Mouse (Mus musculus) mesoderm, embryonic 11.5 days (tissue): ENCODE measurements around the gene Gm17268.

ENCODE experiments used
- DNase-seq: peaks from one replicate; pipeline ENCODE4 v3.0.0-alpha.2; 2012; ENCODE audit warnings: low read depth, low spot score

Gm17268 gene

DNA sequence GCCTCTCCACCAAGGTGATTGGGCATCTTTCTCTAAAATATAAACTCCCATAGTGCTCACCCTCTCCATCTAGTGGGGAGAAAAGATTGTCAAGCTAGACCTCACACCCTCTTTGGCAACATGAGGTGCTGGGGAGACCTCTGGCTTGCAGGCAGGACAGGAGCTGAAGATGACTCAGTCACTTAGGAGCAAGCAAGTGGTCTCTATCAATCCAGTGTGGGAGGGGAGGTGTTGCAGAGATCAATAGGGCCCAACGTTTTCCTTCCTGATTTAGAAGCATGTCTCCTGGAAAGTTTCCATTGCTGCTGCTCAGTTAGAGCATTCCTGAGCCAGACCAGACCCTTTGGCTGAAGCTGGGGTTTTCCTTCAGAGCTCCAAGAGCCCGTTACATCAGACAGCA, at the start of gene Gm17268:
Gene Gm17268, minus strand, starts transcription at position 28 of the 400 bp plus-strand sequence.
- DNase-seq: no peak

GRCm38 (mm10) chr11:82084360-82084759, 46.0 kb upstream of the Gm17268 start:
- no peak for DNase-seq

- no peak for DNase-seq
Measured at GRCm38 (mm10) chr11:82080865-82081264, 42.5 kb upstream of the Gm17268 start.

DNA sequence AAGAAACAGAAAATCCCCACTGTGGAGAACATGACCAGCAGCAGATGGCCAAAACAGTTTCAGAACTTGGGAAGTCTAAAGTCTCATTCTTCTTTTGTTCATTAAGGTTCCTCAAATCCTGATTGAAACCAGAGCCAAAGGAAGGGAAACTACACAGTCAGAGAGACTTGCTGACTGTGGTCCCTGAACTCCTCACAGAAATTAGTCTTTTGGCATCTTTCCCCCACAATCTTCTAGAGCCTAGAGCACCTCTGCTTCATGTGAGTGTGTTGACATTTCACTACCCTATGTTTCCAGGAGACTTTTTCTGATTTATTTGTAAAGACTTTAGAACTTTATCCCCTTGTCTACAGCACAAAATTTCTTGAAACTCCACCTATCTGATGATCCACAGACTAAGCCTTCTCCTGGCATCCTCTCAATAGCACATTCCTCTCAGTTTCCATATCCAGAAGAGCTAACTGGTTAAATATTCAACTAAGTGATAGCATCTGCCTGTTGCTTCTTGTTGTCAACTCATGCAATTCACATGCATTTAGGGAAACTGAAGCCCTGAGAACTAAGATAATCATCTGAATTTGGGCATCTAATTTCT, 39.9 kb upstream of the Gm17268 start:
- no peak for DNase-seq

GRCm38 (mm10) chr11:82077031-82077430, 38.7 kb upstream of the Gm17268 start:
- no peak for DNase-seq

DNA sequence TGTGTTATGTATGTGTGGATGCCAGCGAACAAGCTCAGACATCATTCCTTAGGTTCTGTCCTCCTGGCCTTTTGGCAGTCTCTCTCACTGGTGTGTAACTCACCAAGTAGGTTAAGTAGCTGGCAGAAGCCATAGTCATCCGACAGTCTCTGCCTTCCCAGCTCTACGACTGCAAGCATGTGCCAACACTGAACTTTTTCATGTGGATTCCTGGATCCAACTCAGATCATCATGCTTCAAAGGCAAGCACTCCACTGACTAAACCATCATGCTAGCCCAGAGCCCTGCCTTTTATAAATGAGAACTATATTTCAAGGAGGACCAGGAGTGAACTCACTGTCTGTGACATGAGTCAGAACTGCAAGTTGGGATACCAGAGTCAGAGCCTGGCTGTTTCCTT, 35.3 kb upstream of the Gm17268 start:
- no peak for DNase-seq

DNA sequence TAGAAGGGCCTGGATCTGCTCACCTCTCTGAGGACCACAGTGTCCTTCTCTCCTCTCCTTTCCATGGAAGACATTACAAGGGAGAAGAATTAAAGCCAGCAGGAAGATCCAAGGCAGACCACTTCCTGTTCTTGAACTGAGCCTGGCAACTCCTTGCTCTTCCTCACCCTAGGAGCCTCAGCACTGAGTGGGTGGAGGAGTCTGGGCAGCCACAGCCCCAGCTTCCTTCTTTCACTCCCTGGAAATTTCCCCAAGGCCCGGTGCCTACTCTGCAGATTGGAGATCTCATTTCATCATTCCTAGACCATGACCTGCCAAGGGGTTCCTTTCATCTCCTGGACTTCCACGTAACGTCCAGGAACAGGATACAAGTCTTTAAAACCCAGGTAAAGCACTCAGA, 34.6 kb upstream of the Gm17268 start:
- no peak for DNase-seq

GRCm38 (mm10) chr11:82072374-82072773, 34.0 kb upstream of the Gm17268 start:
- DNase-seq: no peak

- no peak for DNase-seq
Measured at GRCm38 (mm10) chr11:82071076-82071475, 32.7 kb upstream of the Gm17268 start.

GRCm38 (mm10) chr11:82066953-82067571, 28.7 kb upstream of the Gm17268 start:
- DNase-seq: no peak

- DNase-seq: no peak
Measured at GRCm38 (mm10) chr11:82063454-82063853, 25.1 kb upstream of the Gm17268 start.

- DNase-seq: no peak
Measured at GRCm38 (mm10) chr11:82062226-82062625, 23.9 kb upstream of the Gm17268 start.

- DNase-seq: no peak
Measured at GRCm38 (mm10) chr11:82057646-82058045, 19.3 kb upstream of the Gm17268 start, which contains the start of gene Ccl11. Gene Ccl11, plus strand, starts transcription at chr11:82057823.

DNA sequence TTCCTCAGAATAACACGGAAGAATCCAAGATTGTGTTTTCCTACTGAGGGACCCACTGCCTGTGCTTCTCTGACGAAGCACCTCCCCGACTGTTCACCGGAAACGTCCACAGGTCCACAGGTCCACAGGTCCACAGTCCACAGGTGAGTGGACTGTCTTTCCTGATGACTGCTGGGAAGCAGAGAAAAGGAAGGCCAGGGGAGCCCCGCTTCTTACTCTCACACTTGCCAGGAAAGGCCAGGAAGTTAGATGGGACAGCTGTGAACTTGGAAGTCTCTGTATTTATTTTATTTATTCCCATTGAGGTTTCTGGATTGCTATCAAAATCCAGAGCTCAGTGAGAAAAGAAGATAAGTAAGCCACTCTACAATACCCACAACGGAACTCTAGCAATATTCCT, 15.5 kb upstream of the Gm17268 start:
- DNase-seq: no peak

GRCm38 (mm10) chr11:82047746-82048415, 9.5 kb upstream of the Gm17268 start:
- peak; percentile 76 for DNase-seq

DNA sequence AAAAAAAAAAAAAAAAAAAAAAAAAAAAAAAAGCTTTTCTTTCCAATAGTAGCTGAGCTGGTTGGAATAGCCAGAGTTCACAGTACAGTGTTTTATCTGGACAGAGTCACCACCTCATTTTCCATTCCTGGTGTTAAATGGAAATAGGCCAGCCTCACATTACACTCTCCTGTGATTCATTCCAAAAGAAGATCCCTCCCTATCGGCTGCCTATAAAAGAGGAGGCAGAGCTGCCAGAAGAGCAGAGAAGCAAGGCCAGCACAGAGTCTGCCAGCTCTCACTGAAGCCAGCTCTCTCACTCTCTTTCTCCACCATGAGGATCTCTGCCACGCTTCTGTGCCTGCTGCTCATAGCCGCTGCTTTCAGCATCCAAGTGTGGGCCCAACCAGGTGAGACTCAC, 7.1 kb upstream of the Gm17268 start, which contains the start of gene Ccl7:
Gene Ccl7, plus strand, starts transcription at position 242 of the 400 bp plus-strand sequence.
- DNase-seq: no peak

- no peak for DNase-seq
Measured at GRCm38 (mm10) chr11:82041671-82042080, 3.3 kb upstream of the Gm17268 start.

DNA sequence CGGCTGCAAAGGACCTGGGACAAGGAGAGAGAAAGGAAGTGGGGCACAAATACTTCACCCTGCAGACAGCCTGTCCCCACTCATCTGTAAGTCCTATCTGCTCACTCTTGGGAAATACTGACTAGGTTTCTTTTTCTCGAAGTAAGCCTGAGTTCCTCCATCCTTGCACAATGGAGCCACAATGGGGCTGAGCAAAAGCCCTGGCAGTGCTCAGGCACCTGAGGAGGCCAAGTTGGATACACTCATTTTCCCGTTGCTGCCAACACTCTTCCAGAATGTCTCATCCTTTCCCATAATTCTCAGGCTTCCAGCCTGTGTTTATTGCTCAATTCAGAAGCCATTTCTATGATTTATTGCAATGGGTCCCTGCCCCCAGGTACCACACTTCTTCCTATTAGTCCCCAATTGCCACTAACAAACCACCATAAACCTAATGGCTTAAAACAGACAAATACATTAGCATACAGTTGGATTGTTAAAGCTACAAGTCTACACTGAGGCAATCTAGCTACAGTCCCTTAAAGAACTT, 834 bp upstream of the Gm17268 start:
- no peak for DNase-seq

GRCm38 (mm10) chr11:82035857-82036256, 2.5 kb downstream of the Gm17268 start:
- DNase-seq: no peak

- DNase-seq: no peak
Measured at GRCm38 (mm10) chr11:82035356-82035755, 3.0 kb downstream of the Gm17268 start, which contains the start of gene Ccl2. Gene Ccl2, plus strand, starts transcription at chr11:82035571.

DNA sequence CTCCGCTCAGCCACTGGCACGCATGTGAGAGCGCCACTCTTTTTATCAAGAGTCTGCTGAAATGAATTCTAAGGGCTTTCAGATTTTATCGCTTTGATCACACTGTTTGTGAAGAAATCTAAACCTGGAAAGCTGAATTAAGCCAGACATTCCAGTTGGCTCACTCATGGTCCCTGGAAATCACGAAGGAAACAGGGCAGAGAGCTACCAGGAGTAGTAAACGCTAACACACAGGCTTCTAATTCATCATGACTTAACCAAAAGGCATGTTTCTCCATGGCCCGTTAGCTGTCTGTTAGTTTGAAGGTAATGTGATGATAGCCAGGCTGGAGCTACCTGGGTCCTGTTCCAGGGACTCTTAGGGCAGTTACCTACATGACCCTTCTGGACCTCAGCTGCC, 3.9 kb downstream of the Gm17268 start:
- no peak for DNase-seq

DNA sequence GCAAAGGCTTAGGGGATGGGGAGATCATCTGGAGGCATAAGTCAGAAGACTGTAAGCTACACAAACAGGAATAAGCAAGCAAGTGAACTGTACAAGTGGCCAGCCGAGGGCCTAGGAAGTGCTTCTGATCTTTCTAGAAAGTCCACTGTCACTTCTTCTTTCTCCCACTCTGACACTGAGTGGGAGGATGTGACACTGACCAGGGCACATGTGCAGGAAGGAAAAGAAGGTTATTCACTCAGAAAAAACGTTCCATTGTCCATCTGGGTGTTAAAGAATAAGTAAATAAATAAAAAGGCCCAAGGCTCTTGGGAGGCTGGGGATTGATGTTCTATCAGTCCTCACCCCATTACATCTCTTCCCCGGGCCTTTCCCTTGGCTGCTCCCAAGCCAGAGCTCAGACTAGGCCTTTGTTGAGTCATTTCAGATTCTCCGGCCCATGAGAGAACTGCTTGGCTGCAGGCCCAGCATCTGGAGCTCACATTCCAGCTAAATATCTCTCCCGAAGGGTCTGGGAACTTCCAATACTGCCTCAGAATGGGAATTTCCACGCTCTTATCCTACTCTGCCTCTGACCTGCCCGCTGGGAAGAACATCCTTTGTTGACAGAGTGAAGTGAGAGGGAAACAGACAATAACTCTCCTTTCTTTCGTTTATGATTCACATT, 5.6 kb downstream of the Gm17268 start:
- DNase-seq: peak; percentile 36
